Mouse (Mus musculus) ES-Bruce4 (cell line): ENCODE results near the gene Mapt.

Source experiments
- CTCF ChIP-seq: IDR thresholded peaks from one replicate; pipeline ENCODE4 v1.8.1; 2011; ENCODE audit warnings: low read depth, low read length
- POLR2A ChIP-seq: IDR thresholded peaks from one replicate; pipeline ENCODE4 v1.8.1; 2011; ENCODE audit warnings: low read length; ENCODE audit not compliant: insufficient read depth

DNA sequence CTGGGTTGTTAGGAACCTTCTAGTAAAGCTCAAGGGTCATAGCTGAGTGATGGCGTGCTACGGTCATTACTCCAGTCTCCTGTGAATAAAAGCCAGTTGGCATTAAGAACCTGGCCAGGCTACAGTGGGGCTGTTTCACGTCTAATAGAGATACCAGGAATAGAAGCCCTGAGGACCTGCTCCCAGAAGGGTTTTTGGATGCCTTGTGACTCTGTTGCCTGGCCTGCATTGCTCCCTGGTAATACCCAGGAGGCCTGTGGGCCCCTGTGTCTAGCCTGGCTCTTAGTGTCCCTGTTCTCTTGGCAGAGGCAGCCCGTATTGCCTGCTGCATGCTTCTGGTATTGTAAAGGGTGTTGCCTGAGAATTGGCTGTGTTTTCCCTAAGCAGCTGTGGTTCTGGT lies 75.9 kb downstream of the Mapt start:
- TF ChIP-seq CTCF (no peak), POLR2A (no peak)
